Mouse (Mus musculus) urinary bladder, postnatal 10 days (tissue): Measurements from ENCODE around the gene Nr2e3.
"Not testable (repeated sequence)": the region's sequence is repeated elsewhere in the genome, so short reads cannot be mapped to it uniquely, and the experiment has no call there.

Experiments
- DNase-seq: peaks from one replicate; pipeline ENCODE4 v3.0.0; 2022; ENCODE audit warnings: low spot score

The Nr2e3 gene

GRCm38 (mm10) chr9:59949981-59950380 lies 10.5 kb downstream of the Nr2e3 start:
- DNase-seq, result no peak

- DNase-seq, result no peak
These were observed 10.9 kb downstream of the Nr2e3 start for GRCm38 (mm10) chr9:59949511-59949910.

- DNase-seq, result no peak
These were observed 11.7 kb downstream of the Nr2e3 start for GRCm38 (mm10) chr9:59948691-59949250.

GRCm38 (mm10) chr9:59948226-59948625 lies 12.2 kb downstream of the Nr2e3 start:
- no peak for DNase-seq

GRCm38 (mm10) chr9:59947271-59947670 lies 13.2 kb downstream of the Nr2e3 start:
- DNase-seq, result no peak

- no peak for DNase-seq
These were observed 15.2 kb downstream of the Nr2e3 start for GRCm38 (mm10) chr9:59945241-59945640.

- DNase-seq, result no peak
These were observed 16.6 kb downstream of the Nr2e3 start for GRCm38 (mm10) chr9:59943826-59944225.

GRCm38 (mm10) chr9:59942501-59943085 lies 17.9 kb downstream of the Nr2e3 start:
- DNase-seq, result no peak

- no peak for DNase-seq
These were observed 18.5 kb downstream of the Nr2e3 start for GRCm38 (mm10) chr9:59941885-59942350.

- no peak for DNase-seq
These were observed 19.3 kb downstream of the Nr2e3 start for GRCm38 (mm10) chr9:59940913-59941884.

- DNase-seq, result no peak
These were observed 20.8 kb downstream of the Nr2e3 start for GRCm38 (mm10) chr9:59939691-59940090.

GRCm38 (mm10) chr9:59938529-59938928 lies 21.9 kb downstream of the Nr2e3 start:
- DNase-seq, result no peak

- DNase-seq, result not testable (repeated sequence)
These were observed 24.6 kb downstream of the Nr2e3 start for GRCm38 (mm10) chr9:59935866-59936265.

GRCm38 (mm10) chr9:59930248-59930647 lies 30.2 kb downstream of the Nr2e3 start:
- DNase-seq, result no peak

GRCm38 (mm10) chr9:59914761-59915160 lies 45.7 kb downstream of the Nr2e3 start:
- DNase-seq, result no peak

- no peak for DNase-seq
These were observed 57.1 kb downstream of the Nr2e3 start for GRCm38 (mm10) chr9:59903382-59903781.
